Mouse (Mus musculus): ENCODE results near the gene Tnfrsf14. TPM values are rescaled to one million over a fixed set of nuclear protein-coding genes. Genes with fewer than 3 reads are reported as not detected.

The Tnfrsf14 gene
- total RNA-seq, 2 experiments from 2014 or later: 0.60 to 1.1 TPM

DNA sequence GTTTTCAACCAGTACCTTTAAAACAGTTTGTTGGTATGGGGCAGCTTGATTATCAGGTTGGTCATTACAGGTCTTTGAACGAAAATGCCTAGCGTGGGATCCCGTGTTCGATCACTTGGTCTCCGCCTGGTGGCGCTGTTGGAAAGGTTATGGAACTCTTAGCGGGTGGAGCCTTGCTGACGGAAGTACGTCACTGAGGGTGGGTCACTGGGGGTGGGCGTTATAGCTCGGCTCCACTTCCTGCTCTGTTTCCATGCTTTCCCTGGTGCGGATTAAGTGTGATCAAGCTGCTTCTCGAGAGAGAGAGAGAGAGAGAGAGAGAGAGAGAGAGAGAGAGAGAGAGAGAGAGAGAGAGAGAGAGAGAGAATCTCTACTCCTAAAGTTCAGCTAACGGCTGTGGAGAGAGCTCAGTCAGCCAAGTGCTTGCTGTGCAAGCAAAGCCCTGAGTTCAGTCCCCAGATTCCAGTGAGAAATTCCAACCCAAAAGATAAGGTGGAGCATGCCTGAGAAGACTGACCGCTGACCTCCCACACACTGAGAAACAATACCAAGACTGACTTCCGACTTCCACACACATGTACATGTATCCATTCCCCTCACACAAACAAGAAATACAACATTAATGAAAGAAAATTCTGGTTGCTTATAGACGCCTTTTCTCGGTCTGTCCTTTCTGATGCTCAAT is 50.4 kb downstream of the Tnfrsf14 start:
- peak; percentile 85 to 90 for DNase-seq

GRCm38 (mm10) chr4:154873186-154873585 is 55.2 kb downstream of the Tnfrsf14 start:
- no peak for DNase-seq

Other genes starting within 250 kb of the Tnfrsf14 start
- gene Ttc34, start 91.1 kb downstream of the Tnfrsf14 start, total RNA-seq (2021): 1 to 10 TPM; 2.1 to 2.7 TPM
- gene Mmel1, start 59.0 kb downstream of the Tnfrsf14 start, total RNA-seq (2021): under 1 TPM; 0.15 to 0.40 TPM
- 10 to 100 TPM; 40.4 to 45.9 TPM for gene Fam213b, start 29.4 kb downstream of the Tnfrsf14 start, total RNA-seq (2021)
- 10 to 100 TPM; 17.6 to 28.1 TPM for gene Hes5, start 32.4 kb upstream of the Tnfrsf14 start, total RNA-seq (2021)
- 10 to 100 TPM; 40.6 to 40.8 TPM for gene Pank4, start 35.6 kb upstream of the Tnfrsf14 start, total RNA-seq (2021)
- gene Plch2, start 128.2 kb upstream of the Tnfrsf14 start, total RNA-seq (2021): 10 to 100 TPM; 96.6 to 96.9 TPM
- 10 to 100 TPM; 21.8 to 24.0 TPM for gene Pex10, start 138.5 kb upstream of the Tnfrsf14 start, total RNA-seq (2021)
- gene Rer1, start 157.8 kb upstream of the Tnfrsf14 start, total RNA-seq (2021): 10 to 100 TPM; 65.6 to 68.8 TPM
- gene Morn1, start 158.0 kb upstream of the Tnfrsf14 start, total RNA-seq (2021): 10 to 100 TPM; 11.6 to 12.6 TPM

All from layer of hippocampus, postnatal 36 days (tissue).